Mouse (Mus musculus): ENCODE measurements at regions not wholly inside any gene's neighbourhood (a gene's known extent, or its start where the extent isn't known, plus 50 kb on each side); places are given as distances from the start of the nearest gene placed in this dataset.

DNA sequence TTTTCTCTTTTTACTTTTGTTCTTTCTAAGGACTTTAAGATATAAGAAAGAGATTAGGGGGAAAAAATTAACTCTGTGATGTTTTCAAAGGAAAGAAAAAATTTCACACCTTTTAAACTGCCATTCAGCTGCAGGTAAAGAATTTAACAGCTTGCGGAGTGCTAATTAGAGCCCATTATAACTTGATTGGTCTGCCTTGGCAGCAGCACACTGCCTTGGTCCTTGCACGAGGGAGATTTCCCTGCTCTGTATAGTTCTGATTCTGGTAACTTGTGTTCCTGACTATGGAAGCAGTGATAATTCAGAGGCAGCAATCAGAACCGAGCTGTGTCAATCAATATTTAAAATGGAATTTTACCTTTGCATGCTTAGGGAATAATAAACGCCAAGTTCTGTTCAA lies 218.3 kb upstream of the Dach1 start:
- TF ChIP-seq CTCF (IDR thresholded peaks at IDR 0.05; ENCODE audit: insufficient read depth, low read length) (no peak), POLR2A (IDR thresholded peaks at IDR 0.05; ENCODE audit: borderline replicate concordance, extremely low read depth, low read depth, low read length) (no peak)
